In the genomic region with DNA sequence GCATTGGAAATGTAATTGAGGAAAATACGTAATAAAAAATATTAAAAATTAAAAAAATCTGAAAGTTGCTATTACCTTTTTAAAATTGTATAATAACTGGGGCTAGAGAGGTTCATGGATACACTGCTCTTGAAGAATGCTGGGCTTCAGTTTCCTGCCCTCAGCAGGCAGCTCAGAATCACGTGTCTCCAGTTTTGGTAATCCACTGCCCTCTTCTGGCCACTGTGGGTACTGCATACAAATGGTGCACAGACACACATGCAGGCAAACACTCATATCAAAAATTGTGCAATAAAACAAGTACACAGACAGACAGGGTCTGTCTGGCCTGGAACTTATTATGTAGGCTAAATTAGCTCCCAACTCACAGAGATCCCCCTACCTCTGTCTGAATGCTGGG, we compare ENCODE assay signal across 12 mouse cellular contexts. TPM values are rescaled to one million over a fixed set of nuclear protein-coding genes. Genes with fewer than 3 reads are reported as not detected.
DNase-seq lines count a peak whose midpoint lies in the region; ATAC-seq and TF ChIP-seq lines count a peak whose summit lies in the region.
"Had no signal": no experiment of that assay in that cellular context is flagged by ENCODE, and none has a peak within 500 bp of the region (broad histone marks: within the 10 kb centered on the region; RNA-seq: fewer than 3 reads in every experiment).

No protein-coding gene starts in this region.

- no peaks in the 10 kb centered on the region; the same call in 1 of the 2 replicates for H3K27me3 ChIP-seq in kidney, postnatal 0 days (ENCODE audit: insufficient read depth, low read length)
- H3K27me3 ChIP-seq in kidney, embryonic 14.5 days (ENCODE audit: control insufficient read depth, insufficient read depth, low read length), result peaks cover 8% of the 10 kb centered on the region; the same call in 1 of the 2 replicates
- peaks cover 12% of the 10 kb centered on the region; the same call in 1 of the 2 replicates for H3K27me3 ChIP-seq in G1E (ENCODE audit: insufficient read depth, low read length)

- peak; percentile 55 for TF ChIP-seq CTCF in kidney, postnatal 0 days (IDR thresholded peaks at IDR 0.05; ENCODE audit: low read depth)
- TF ChIP-seq CTCF in G1E (IDR thresholded peaks at IDR 0.05; ENCODE audit: low read depth, low read length), result peak; percentile 29; the same call in 1 of the 2 replicates

- no peak overlapping the region for H3K27ac ChIP-seq in kidney, postnatal 0 days
- no peak overlapping the region for H3K27ac ChIP-seq in kidney, embryonic 14.5 days (ENCODE audit: low read depth, low read length)
- H3K27ac ChIP-seq: hindbrain, embryonic 13.5 days had no signal

- no peak overlapping the region for H3K9ac ChIP-seq in kidney, postnatal 0 days (ENCODE audit: low read depth, low read length)
- no peak overlapping the region for H3K9ac ChIP-seq in kidney, embryonic 14.5 days (ENCODE audit: low read depth, low read length)
- H3K9ac ChIP-seq: hindbrain, embryonic 13.5 days had no signal

- no peak for DNase-seq in kidney, postnatal 0 days (ENCODE audit: low spot score)
- peak; percentile 49 for DNase-seq in A20 (ENCODE audit: low read depth, low spot score)
- DNase-seq in G1E (ENCODE audit: low spot score), result no peak
- DNase-seq in cerebellum, adult 8-10 months, result no peak
- no peak for DNase-seq in adrenal gland, postnatal 25 days
- DNase-seq in lung, postnatal 10 days, result no peak
- DNase-seq: adrenal gland, adult 2 months; lung, postnatal 14 days had no signal

- H3K36me3 ChIP-seq in kidney, postnatal 0 days (ENCODE audit: insufficient read depth, low read length), result no peaks in the 10 kb centered on the region
- H3K36me3 ChIP-seq in kidney, embryonic 14.5 days (ENCODE audit: control insufficient read depth, insufficient read depth, low read length), result no peaks in the 10 kb centered on the region
- no peaks in the 10 kb centered on the region for H3K36me3 ChIP-seq in G1E (replicated peaks)
- H3K36me3 ChIP-seq: hindbrain, embryonic 13.5 days had no signal

- no peak for ATAC-seq in kidney, postnatal 0 days (replicated peaks; ENCODE audit: low FRiP score, low read depth)
- no peak for ATAC-seq in kidney, embryonic 14.5 days (ENCODE audit: low FRiP score, low TSS enrichment)
- no peak for ATAC-seq in G1E (ENCODE audit: extremely low read depth, insufficient number of reproducible peaks, low FRiP score, poor library complexity, severe bottlenecking)
- ATAC-seq in erythroblast, adult 5-6 weeks (replicated peaks; ENCODE audit: low FRiP score, poor library complexity, severe bottlenecking), result 0 out of 2 replicates have a peak, but pooled peaks have one; percentile 43

- no peaks in the 10 kb centered on the region; the same call in 1 of the 2 replicates for H3K9me3 ChIP-seq in kidney, postnatal 0 days (replicated peaks; ENCODE audit: low read length)
- H3K9me3 ChIP-seq in kidney, embryonic 14.5 days (ENCODE audit: control insufficient read depth, low read length), result peaks cover 10% of the 10 kb centered on the region; the same call in 1 of the 2 replicates
- H3K9me3 ChIP-seq in G1E (replicated peaks), result peaks cover 7% of the 10 kb centered on the region

- H3K4me2 ChIP-seq in kidney, postnatal 0 days (ENCODE audit: low read length), result no peak overlapping the region
- H3K4me2 ChIP-seq in kidney, embryonic 14.5 days (replicated peaks; ENCODE audit: low read depth, low read length), result no peak overlapping the region
- H3K4me2 ChIP-seq: hindbrain, embryonic 13.5 days had no signal

- H3K4me3 ChIP-seq in kidney, postnatal 0 days (replicated peaks; ENCODE audit: low read depth, low read length), result no peak overlapping the region
- no peak overlapping the region for H3K4me3 ChIP-seq in kidney, embryonic 14.5 days (ENCODE audit: low read length)
- no peak overlapping the region for H3K4me3 ChIP-seq in G1E (ENCODE audit: low read depth, low read length)
- H3K4me3 ChIP-seq: hindbrain, embryonic 13.5 days had no signal

- WGBS in kidney, postnatal 0 days, result 68% methylated on average over 2 of the region's 2 CpGs
- WGBS in kidney, embryonic 14.5 days, result 64% methylated on average over 2 of the region's 2 CpGs

- no peaks in the 10 kb centered on the region for H3K4me1 ChIP-seq in kidney, postnatal 0 days (replicated peaks; ENCODE audit: insufficient read depth, low read length)
- H3K4me1 ChIP-seq in kidney, embryonic 14.5 days (ENCODE audit: control insufficient read depth, insufficient read depth, low read length), result no peaks in the 10 kb centered on the region
- peaks cover 3% of the 10 kb centered on the region for H3K4me1 ChIP-seq in G1E (ENCODE audit: insufficient read depth, low read depth, low read length)
- H3K4me1 ChIP-seq: hindbrain, embryonic 13.5 days had no signal

RNA-seq across cellular contexts. Expression of a gene that starts 21.3 kb away (rescaled TPM):
- 26.6 and 27.9 TPM in 2 replicates for polyA plus RNA-seq in kidney, postnatal 0 days (2015; fragmentation: Nextera tagmentation; extraction: Ambion mirVana)
- polyA plus RNA-seq in kidney, embryonic 14.5 days (2014; fragmentation: Nextera tagmentation; extraction: Ambion mirVana), result 8.5 and 12.9 TPM in 2 replicates
- total RNA-seq in G1E (2014; fragmentation: Nextera tagmentation) (24.5 and 65.2 TPM in 2 replicates), G1E (2017) (58.3 and 60.5 TPM in 2 replicates)
- 4.0 and 4.9 TPM in 2 replicates for polyA plus RNA-seq in G1E (2012)
- 14.6 and 24.2 TPM in 2 replicates for total RNA-seq in erythroblast, adult 5-6 weeks (2015; ENCODE audit: low replicate concordance)
- 14.7 and 18.0 TPM in 2 replicates for total RNA-seq in erythroblast, adult 5-6 weeks (2017; ENCODE audit: low replicate concordance)
- total RNA-seq in adrenal gland, postnatal 25 days (2021), result 27.4 TPM in 2 replicates

RNA-seq across cellular contexts. Expression of a gene that starts 21.4 kb away (rescaled TPM):
- not detected in 2 replicates for polyA plus RNA-seq in kidney, postnatal 0 days (2015; fragmentation: Nextera tagmentation; extraction: Ambion mirVana)
- not detected in 2 replicates for polyA plus RNA-seq in kidney, embryonic 14.5 days (2014; fragmentation: Nextera tagmentation; extraction: Ambion mirVana)
- total RNA-seq in G1E (2014; fragmentation: Nextera tagmentation) (not detected in 2 replicates), G1E (2017) (0.06 TPM in 1 of 2 replicates, not detected in the other)
- not detected in 2 replicates for polyA plus RNA-seq in G1E (2012)
- total RNA-seq in erythroblast, adult 5-6 weeks (2015; ENCODE audit: low replicate concordance), result not detected in 2 replicates
- not detected in 2 replicates for total RNA-seq in erythroblast, adult 5-6 weeks (2017; ENCODE audit: low replicate concordance)
- not detected in 2 replicates for total RNA-seq in adrenal gland, postnatal 25 days (2021)
- total RNA-seq: adrenal gland, adult 2 months had no signal
- polyA plus RNA-seq: adrenal gland, adult 2 months; neural tube, embryonic 14.5 days had no signal
